Mouse (Mus musculus) layer of hippocampus, adult 9-10 months (tissue): ENCODE measurements around the gene Pax5.
A peak's percentile ranks its signal among the peaks of the same experiment; 100 is the strongest.

Source experiments
- DNase-seq: peaks from one replicate; pipeline ENCODE4 v3.0.0; 2022; ENCODE audit warnings: low spot score

Gene Pax5

GRCm38 (mm10) chr4:44597965-44598364 is 112.3 kb downstream of the Pax5 start:
- DNase-seq = no peak

DNA sequence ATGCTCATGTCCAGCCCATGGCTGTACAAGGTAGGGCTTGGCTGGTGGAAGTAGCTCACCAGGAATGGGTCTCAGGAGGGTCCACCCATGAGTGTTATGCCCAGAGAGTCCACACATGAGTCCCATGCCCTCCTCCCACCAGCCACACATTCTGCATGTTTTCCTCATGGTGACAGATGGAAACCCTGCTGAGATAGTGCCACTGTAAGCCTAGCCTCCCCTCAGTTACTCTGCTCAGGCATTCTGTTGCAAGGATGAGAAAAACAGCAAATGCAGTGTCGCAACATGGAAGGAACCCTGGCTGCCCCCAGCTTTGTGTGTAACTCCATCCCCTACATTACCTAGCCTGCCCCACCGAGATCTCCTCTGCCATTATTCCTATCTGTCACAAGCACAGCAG is 117.2 kb downstream of the Pax5 start:
- DNase-seq = no peak

- no peak for DNase-seq
Measured at GRCm38 (mm10) chr4:44582687-44583086, 127.6 kb downstream of the Pax5 start.

DNA sequence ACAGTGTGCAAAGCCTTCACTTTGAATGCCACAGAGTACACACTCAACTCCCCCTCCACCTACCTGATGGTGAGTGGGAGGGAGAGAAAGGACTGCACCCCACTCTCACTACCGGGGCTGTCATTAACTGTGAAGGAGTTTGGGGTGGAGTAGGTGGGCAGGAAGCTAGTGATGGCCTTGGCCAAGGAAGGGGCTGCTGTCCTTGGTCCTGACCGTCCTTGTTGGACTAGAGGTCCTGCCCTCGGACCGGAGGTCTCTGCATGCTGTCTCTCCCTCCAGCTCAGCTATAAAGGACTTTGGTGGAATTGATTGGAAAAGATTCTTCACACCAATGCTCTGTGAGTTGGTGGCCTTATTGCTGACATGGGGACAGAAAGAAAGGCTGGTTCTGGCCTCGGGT is 131.7 kb downstream of the Pax5 start:
- DNase-seq = no peak

- no peak for DNase-seq
Measured at GRCm38 (mm10) chr4:44577293-44577692, 133.0 kb downstream of the Pax5 start.

- DNase-seq = no peak
Measured at GRCm38 (mm10) chr4:44576786-44577185, 133.5 kb downstream of the Pax5 start.

GRCm38 (mm10) chr4:44573017-44573416 is 137.3 kb downstream of the Pax5 start:
- DNase-seq = no peak

DNA sequence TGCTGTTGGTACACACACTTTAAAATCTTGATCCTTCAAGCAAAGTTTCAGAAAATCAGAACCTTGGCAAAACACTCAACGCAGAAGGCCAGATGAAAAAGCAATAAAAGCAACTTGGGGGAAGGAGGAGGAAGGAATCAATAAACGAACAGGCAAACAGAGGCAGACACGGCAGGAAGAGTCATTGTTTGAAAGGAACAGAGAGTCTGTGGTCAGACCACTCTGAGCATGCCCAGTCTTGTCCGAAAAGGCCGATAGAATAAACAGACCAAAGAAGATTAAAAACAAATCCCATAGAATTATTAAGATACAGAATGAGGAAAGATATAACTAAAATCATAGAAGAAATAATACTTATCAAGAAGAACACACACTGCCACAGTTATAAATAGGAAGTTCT is 137.9 kb downstream of the Pax5 start:
- DNase-seq = no peak

- DNase-seq = no peak
Measured at GRCm38 (mm10) chr4:44569138-44569537, 141.1 kb downstream of the Pax5 start.

- DNase-seq = no peak
Measured at GRCm38 (mm10) chr4:44568666-44569065, 141.6 kb downstream of the Pax5 start.

DNA sequence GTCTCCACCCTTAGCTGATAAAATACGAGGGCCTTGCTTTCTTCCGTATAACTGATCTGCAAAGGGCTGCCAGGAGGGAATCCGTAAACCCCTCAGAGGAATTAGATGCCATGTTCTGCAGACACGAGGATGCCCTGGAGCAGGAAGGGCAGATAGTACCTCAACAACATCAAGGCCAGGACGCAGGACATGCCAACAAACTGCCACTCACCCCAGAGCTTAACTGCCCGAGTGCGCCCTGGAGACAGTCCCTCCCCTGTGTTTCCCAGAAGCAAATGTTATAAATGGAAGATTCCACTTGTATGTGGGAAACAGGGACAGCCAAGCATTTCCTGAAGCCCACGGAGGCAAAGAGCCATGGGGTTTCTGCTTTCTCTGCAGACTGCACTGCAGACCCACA is 143.9 kb downstream of the Pax5 start:
- no peak for DNase-seq

- DNase-seq = no peak
Measured at GRCm38 (mm10) chr4:44565126-44566082, 144.9 kb downstream of the Pax5 start.

GRCm38 (mm10) chr4:44564602-44565001 is 145.7 kb downstream of the Pax5 start:
- DNase-seq = peak; percentile 67

DNA sequence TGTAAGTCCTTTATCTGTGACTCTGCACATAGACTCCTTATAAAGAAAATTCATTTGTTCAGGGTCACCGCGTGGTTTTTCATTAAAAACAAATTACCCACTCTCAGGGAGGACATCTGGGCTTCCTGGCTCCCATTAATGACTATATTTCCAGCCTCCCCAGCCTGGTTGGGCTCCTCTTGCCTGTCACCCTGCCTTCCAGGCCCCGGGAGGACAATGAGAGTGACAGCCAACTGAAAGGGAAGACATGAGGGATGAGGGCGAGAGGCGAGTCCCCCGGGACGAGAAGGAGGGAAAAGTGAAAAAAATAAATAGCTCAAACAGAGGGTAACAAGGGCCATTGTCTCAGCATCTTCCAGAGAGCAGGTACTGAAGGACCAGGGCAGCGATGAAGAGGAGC is 149.3 kb downstream of the Pax5 start:
- DNase-seq = no peak

DNA sequence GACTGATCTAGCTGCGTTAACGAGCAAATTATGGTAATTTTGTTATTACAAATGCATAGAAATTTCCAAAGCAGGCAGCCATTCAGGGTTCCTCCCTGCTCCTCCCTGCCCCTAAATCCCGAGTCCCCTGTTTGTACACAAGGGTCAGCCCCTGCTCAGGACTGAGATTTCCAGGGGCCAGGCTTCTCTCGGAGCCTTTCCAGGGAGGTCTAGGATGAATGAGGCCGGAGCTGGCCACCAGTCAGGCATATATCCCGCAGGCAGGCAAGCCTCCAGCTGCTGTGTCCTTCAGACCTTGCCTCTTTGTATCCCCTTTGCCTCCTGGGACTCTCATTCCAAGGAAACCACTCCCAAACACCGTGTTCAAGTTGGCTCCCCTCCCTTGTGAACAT is 151.7 kb downstream of the Pax5 start:
- DNase-seq = no peak

DNA sequence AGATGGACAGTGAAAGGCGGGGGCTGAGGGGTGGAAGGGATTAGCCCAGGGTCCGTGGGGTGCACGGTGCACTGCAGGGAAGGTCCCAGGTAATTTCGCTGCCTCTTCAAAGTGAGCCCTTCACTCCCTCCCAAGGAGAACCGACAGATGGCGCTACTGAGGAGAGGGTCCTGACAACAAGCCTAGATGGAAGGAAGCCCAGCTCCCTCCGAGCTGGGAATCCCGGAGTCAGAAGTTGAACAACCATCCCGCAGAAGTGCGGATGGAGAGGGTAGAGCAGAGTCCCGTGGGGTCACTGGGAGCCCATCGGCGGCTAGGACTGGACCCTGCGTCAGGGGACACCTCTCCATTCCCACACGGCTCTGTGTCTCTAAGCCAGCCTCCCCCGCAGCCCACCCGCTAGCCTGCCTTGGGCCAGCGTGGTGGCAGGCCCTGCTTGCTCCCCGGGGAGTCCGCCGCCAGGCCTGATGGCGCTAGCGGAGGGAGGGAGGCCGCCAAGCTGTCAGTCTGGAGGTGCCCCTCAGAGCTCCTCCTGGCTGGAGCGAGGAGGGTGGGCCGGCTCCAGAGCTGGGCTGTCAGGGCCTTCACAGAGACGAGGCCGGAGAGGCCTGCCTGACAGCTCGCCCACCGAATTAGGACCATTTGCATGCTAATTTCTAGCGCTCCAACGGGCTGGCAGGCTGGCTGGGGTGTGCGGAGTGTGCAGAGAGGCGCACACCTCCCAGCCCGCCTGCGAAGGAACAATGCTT is 152.3 kb downstream of the Pax5 start:
- peak; percentile 15 for DNase-seq

- no peak for DNase-seq
Measured at GRCm38 (mm10) chr4:44556586-44557281, 153.6 kb downstream of the Pax5 start.

- no peak for DNase-seq
Measured at GRCm38 (mm10) chr4:44555576-44555975, 154.7 kb downstream of the Pax5 start.

DNA sequence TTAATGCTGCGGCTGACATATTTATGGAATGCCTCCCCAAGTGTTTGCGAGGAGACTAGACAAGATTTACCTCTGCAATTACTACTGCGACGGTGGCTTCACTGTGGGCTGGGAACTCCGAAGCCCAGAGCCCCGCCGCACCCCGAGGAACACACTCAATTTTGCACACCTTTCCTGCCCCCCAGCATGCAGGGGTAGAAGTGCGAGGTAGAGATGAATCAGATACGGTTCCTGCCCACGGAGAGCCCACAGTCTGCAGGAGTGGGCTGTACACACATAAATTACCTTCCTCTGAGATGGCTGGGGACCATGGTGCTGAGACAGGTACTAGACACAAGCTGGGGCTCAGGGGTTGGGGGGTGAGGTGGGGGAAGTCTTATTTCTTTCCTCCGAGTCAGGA is 158.8 kb downstream of the Pax5 start:
- DNase-seq = no peak

- DNase-seq = no peak
Measured at GRCm38 (mm10) chr4:44549029-44549428, 161.3 kb downstream of the Pax5 start.

GRCm38 (mm10) chr4:44545669-44546068 is 164.6 kb downstream of the Pax5 start:
- no peak for DNase-seq

DNA sequence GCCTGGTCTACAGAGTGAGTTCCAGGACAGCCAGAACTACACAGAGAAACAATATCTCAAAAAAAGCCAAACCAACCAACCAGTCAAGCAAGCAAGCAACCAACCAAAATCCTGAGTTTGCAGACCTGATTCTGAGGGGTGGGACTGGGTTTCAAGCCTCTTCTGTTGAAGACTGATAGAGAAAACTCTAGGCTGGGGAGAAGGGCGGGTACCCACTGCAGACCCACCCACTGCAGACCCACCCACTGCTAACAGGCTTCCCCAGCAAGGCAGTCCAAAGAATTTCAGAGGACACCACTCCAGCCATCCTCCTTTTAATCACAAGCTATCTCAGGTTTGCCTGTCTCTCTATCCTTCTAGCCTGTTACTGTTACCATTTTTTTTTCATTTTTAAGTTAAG is 165.8 kb downstream of the Pax5 start:
- DNase-seq = no peak

GRCm38 (mm10) chr4:44543880-44544279 is 166.4 kb downstream of the Pax5 start:
- no peak for DNase-seq
